Mouse (Mus musculus): Measurements from ENCODE around the gene Tmprss6.
A peak's percentile ranks its signal among the peaks of the same experiment; 100 is the strongest.

Gene Tmprss6

DNA sequence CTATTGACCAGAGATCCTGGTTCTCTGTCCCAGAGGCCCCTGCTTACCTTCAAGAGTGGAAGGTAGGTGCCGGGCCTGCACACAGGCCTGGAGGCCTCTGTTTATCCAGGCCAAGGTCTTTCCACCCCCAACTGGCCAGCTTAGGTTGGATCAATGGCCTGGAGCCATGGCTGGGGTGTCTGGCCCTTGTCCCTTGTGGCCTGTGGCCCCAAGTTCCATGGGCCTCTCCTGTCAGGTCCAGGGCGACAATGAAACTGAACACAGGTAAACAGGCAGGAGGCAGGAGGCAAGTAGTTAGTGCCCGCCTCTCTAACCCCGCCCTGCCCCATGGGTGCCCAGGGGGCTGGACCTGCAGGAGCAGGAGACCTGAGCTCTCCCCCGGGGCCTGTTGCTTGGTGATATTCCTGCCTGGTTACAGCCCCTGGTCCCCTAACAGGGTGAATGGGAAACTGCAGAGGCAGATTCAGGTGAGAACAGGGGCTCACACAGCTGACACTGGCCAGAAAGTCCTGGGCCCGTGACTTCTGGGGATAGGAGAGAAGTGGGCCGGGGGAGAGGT lies at the start of gene Tmprss6:
Gene Tmprss6, minus strand, starts transcription at position 256 of the 559 bp plus-strand sequence.
- no peak for DNase-seq (ENCODE audit: low read depth, low spot score)

DNA sequence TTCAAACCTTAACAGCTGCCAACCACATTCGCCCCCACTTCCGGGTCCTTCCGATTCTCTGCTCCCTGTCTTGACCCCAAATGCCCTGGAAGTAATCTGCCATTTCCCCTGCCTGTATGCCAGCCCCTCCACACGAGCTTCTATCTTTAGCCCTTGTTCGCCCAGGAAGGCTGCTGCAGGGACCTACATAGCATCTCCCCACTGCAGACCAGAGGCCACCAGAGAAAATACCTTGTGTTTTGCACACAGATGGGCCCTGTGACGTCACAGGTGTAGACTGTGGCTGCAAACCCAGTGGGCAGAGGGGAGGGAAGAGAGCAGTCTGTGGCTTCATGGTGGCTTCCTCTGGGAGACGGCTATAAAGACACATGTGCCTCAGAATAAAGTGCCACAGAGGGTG lies 49.8 kb upstream of the Tmprss6 start:
- DNase-seq (ENCODE audit: low read depth, low spot score), result no peak

DNA sequence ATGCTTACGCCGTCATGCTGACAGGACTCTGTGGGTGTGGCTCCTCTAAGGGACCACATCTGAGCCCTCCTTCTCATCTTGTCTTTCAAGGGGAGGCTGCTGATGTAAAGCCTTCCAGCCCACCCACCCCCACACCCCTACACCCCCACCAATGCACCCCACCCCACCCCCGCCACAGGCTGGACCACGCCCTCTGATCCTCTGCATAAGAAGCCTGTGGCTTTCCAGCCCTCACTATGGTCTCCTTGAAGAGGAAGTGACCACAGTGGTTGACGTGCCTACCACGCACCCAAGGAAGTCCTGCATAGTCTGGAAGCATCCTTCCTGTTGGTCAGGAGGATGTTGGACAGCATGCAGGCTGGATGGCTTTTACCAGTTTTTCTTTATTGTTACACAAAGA lies 47.3 kb upstream of the Tmprss6 start:
- no peak for DNase-seq (ENCODE audit: low read depth, low spot score)

DNA sequence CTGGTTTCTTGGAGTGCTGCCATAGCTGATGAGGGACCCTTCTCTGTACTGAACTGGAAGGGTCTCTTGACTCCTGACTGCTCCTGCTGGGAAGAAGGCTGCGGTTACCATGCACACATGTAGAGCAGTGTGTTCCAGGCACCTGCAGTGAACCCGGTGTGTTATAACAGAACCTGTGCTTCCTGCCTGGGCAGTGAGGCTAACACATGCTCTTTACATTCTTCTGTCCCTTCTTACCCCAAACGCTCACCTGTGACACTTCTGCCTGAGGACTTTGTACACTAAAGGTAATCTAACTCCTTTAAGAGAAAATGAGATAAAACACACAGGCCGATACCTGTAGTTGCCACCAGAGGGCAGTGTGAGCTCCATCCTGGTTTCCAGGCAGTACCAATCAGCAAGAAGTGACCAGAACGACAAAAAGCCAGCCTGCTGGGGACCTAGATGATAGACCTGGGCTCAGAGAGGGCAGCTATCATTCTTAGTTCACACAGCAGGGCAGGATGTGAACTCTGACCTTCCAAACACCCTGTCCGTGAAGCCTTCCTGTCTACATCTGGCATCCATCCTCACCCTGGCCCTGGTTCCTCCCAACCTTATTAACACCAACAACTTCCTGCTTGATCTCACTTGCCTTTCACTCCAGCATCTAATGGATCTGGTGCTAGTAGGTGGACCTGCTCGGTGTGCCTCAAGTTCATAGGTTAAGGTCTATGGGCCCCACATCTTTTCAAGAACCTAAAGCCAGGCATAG lies 46.1 kb upstream of the Tmprss6 start:
- peak; percentile 49 for DNase-seq (ENCODE audit: low read depth, low spot score)

DNA sequence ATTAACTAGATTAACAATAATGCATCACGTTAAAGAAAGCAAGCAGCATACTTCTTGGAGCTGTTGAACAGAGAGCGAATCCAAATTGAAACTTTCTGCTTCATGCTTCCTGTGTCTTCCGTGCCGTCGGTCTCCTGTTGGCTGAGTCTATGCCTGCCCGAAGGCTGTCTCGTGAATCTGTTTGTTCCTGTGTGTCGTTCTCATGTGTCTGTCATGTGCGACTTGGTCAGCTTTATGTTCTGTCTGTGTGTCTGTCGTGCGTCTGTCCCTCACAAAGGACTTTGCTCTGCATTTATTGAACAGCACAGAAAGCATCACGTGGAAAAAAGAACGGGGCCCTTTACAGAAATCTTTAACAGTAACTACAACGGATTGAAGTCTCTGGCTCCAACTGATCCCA lies 44.6 kb upstream of the Tmprss6 start:
- DNase-seq (ENCODE audit: low read depth, low spot score), result no peak

GRCm38 (mm10) chr15:78511951-78512350 lies 43.5 kb upstream of the Tmprss6 start:
- DNase-seq (ENCODE audit: low read depth, low spot score), result no peak

- DNase-seq (ENCODE audit: low read depth, low spot score), result no peak
Observed at GRCm38 (mm10) chr15:78510736-78511135, 42.3 kb upstream of the Tmprss6 start.

DNA sequence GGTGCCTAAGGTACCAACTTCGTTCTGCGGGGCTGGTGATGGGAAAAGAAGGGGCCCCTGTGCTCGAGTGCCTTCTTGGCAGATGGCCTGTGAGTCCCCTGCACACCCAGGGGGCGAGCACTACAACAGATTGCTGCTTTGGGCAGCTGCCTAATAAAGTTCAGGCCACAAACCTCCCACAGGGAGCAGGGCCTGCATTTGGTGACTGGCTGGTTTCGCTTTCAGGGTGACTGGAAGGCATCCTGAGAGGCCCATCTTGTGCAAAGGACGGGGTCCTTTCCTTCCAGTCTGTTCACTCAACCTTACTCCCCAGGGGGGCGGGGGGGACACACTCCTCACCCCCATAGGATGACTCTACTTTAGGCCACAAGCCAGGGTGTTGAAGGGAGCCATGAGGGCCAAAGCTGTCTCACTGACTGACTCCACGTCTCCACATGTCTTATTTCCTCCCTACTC lies 41.7 kb upstream of the Tmprss6 start:
- no peak for DNase-seq (ENCODE audit: low read depth, low spot score)

- no peak for DNase-seq (ENCODE audit: low read depth, low spot score)
Observed at GRCm38 (mm10) chr15:78509297-78509899, 41.0 kb upstream of the Tmprss6 start.

- DNase-seq (ENCODE audit: low read depth, low spot score), result no peak
Observed at GRCm38 (mm10) chr15:78508443-78508842, 40.0 kb upstream of the Tmprss6 start.

DNA sequence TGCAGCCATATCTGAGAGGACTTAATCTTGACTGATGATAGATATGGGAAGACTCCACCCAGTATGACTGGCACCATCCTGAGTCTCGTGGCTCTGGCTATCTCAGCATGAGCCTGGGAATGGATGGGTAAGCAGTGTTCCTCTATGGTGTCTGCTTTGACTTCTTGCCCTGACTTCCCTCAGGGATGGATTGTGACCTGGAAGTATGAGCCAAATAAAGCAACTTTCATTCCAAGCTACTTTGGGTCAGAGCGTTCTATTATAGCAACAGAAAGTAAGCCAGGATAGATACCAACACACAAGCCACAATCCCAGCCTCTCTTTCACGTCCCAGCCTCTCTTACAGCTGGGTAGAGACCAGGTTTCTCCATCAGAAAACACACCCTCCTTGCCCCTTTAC lies 37.1 kb upstream of the Tmprss6 start:
- DNase-seq (ENCODE audit: low read depth, low spot score), result no peak

GRCm38 (mm10) chr15:78504816-78505215 lies 36.4 kb upstream of the Tmprss6 start:
- DNase-seq (ENCODE audit: low read depth, low spot score), result no peak

GRCm38 (mm10) chr15:78504013-78504412 lies 35.6 kb upstream of the Tmprss6 start:
- no peak for DNase-seq (ENCODE audit: low read depth, low spot score)

DNA sequence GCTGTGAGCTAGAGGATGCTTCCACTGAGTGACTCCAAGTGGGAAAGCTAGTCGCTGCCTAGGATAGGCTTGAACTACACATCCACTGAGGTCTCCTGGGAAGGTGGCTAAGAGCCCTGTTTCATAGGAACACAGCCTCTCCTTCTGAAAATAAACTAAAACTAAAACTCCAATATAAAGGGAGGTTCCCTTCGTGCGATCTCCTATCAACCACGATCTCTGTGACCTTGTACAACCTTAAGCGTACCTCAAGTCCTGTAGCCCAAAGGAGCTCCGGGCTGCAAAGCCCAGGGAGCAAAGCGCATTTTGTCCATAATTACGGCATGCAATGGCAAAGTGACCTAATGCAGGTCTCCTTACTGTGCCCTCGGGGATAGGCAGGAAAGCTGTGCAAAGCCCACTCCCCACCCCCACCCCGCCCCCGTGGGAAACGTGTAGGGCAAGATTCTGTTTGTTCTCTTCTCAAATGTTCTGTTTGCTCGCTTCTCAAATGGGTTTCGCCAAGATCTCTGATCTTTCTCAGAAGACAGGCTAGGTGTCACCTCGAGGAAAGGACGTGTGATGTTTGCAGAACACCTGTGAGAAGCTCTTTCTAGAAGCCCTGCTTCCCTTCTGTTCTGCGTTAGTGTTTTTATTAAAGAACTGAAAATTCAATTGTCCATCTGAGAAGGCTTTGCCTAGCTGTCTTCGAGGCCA lies 34.2 kb upstream of the Tmprss6 start:
- no peak for DNase-seq (ENCODE audit: low read depth, low spot score)

- no peak for DNase-seq (ENCODE audit: low read depth, low spot score)
Observed at GRCm38 (mm10) chr15:78494968-78495406, 26.6 kb upstream of the Tmprss6 start, which contains the start of gene Il2rb. Gene Il2rb (minus strand): TSS chr15:78495271.

- DNase-seq (ENCODE audit: low read depth, low spot score), result no peak
Observed at GRCm38 (mm10) chr15:78493401-78494010, 25.1 kb upstream of the Tmprss6 start.

DNA sequence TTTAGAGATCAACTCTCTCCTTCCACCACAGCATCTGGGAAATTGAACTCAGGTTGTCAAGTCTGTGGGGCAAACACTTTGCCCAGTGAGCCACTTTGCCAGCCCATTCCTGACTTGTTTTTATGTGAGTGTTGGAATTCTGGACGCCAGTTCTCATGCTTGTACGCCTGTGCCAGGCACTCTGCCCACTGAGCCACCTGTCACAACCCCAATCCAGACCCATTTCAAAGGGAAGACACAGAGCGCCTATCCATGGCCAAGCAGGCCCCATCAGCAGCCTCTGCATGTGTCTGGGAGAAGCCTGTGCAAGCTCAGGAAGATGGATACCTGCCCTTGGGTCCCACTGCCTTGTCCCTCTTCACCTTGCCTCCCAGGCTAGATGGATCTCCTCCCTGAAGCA lies 22.9 kb upstream of the Tmprss6 start:
- no peak for DNase-seq (ENCODE audit: low read depth, low spot score)

DNA sequence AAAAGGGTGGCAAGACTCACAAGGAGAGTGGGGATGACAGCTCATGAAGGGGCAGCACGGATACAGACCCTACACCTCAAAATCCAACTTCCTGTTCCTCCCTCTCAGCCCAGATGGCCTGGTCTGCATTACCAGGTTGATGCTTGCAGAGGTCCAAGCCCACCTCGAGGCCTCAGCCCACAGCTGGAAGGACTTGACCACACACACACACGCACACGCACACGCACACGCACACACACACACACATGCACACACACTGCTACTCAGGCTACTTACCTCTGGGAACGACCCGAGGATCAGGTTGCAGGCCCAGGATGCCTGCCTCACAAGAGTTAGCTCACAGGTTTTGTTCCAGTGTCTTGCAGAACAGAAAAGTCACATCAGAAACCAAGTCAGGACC lies 21.5 kb upstream of the Tmprss6 start:
- DNase-seq (ENCODE audit: low read depth, low spot score), result no peak

- no peak for DNase-seq (ENCODE audit: low read depth, low spot score)
Observed at GRCm38 (mm10) chr15:78489248-78489647, 20.8 kb upstream of the Tmprss6 start.

- DNase-seq (ENCODE audit: low read depth, low spot score), result no peak
Observed at GRCm38 (mm10) chr15:78487066-78487465, 18.6 kb upstream of the Tmprss6 start.

GRCm38 (mm10) chr15:78486564-78486963 lies 18.1 kb upstream of the Tmprss6 start:
- no peak for DNase-seq (ENCODE audit: low read depth, low spot score)

- no peak for DNase-seq (ENCODE audit: low read depth, low spot score)
Observed at GRCm38 (mm10) chr15:78483311-78483710, 14.9 kb upstream of the Tmprss6 start.

All from retina, adult 2 months (tissue).